Mouse (Mus musculus) forebrain, postnatal 0 days (tissue): Measurements from ENCODE around the gene Dnaaf1. TPM values are rescaled to one million over a fixed set of nuclear protein-coding genes. Genes with fewer than 3 reads are reported as not detected.

ENCODE experiments used
- ATAC-seq: fragments of 200-750 bp; cut with Nextera tagmentation; 2 replicates; pipeline ENCODE4 v1.8.0; 2017; ENCODE audit warnings: mild to moderate bottlenecking, moderate library complexity
- DNase-seq: peaks from one replicate; pipeline ENCODE4 v3.0.0-alpha.2; 2015
- H3K27ac ChIP-seq: fragments of 300-500 bp; sonication (generic); 2 replicates; pipeline ENCODE4 v1.5.1; 2014; ENCODE audit warnings: low read depth, mild to moderate bottlenecking, antibody characterized with exemption, low read length, moderate library complexity, mixed read lengths
- H3K27me3 ChIP-seq: fragments of 300-500 bp; sonication (generic); 2 replicates; pipeline ENCODE4 v1.6.1; 2014; ENCODE audit warnings: mild to moderate bottlenecking, low read length, mixed read lengths; ENCODE audit not compliant: insufficient read depth
- H3K36me3 ChIP-seq: fragments of 300-500 bp; sonication (generic); 2 replicates; pipeline ENCODE4 v1.6.1; 2014; ENCODE audit warnings: mild to moderate bottlenecking, moderate library complexity; ENCODE audit not compliant: insufficient read depth
- H3K4me1 ChIP-seq: fragments of 300-500 bp; sonication (generic); 2 replicates; pipeline ENCODE4 v1.6.1; 2014; ENCODE audit warnings: antibody characterized with exemption; ENCODE audit not compliant: insufficient read depth
- H3K4me2 ChIP-seq: fragments of 300-500 bp; sonication (generic); 2 replicates; pipeline ENCODE4 v1.6.1; 2014; ENCODE audit warnings: low read depth, mild to moderate bottlenecking, moderate library complexity
- H3K4me3 ChIP-seq: fragments of 300-500 bp; sonication (generic); 2 replicates; pipeline ENCODE4 v1.5.1; 2014; ENCODE audit warnings: low read depth, low read length, mixed read lengths
- H3K9ac ChIP-seq: fragments of 300-500 bp; sonication (generic); 2 replicates; pipeline ENCODE4 v1.6.1; 2014; ENCODE audit warnings: mild to moderate bottlenecking
- H3K9me3 ChIP-seq: fragments of 300-500 bp; sonication (generic); 2 replicates; pipeline ENCODE4 v1.6.1; 2016; ENCODE audit warnings: low read length
- CTCF ChIP-seq: sonication (generic); IDR thresholded peaks from 2 replicates; pipeline ENCODE4 v1.5.1; 2016; ENCODE audit warnings: antibody characterized with exemption, control low read depth, low read depth
- WGBS: fragments of 180-500 bp; shearing (Covaris S2); extraction: QIAGEN DNeasy Blood & Tissue Kit; methylation state at CpG from one replicate; pipeline ENCODE4 v1.1.7; 2014; 5-methylcytosine and 5-hydroxymethylcytosine counted together
- polyA plus RNA-seq: library from polyadenylated mRNA; unstranded; fragments of >200 nt; fragmentation: Nextera tagmentation; extraction: Ambion mirVana; gene quantifications from 2 replicates; pipeline ENCODE4 v1.2.1, GENCODE M21; 2015
- total RNA-seq: library from RNA; depleted of rRNA; stranded (reverse); fragments of >200 nt; gene quantifications from 2 replicates; pipeline ENCODE4 v1.2.3, GENCODE M21; 2014

The Dnaaf1 gene
- total and polyA plus RNA-seq, 2 experiments from 2014 or later, result 0.98 TPM; not detected in 1

DNA sequence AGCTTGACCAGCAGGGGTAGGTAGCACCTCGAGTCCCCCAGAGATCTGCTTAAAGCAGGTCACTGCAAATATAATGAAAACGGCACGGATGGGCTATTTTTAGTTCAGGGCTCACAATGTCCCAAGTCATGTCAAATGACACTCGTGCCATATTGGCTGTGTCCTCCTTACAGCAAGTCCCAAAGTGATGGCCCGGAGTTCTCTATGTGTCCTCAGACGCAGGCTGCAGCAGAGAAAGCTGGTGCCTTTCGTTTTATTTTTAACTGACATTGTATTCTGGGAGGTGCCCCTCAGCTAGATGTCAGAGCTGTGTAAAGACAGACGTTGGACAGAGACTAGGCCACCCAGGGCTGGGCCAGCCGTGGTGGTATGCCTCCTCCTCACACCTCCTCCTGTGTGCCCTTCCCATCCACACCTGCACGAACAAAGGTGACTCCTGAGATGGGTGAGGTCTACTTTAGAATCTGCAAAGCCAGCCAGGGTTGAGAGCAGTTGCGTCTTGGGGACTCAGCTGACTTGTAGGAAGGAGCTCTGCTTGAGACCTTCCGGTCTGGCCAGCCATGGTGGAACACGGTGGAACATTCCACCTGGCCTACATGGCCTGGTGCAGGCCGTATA, 45.9 kb downstream of the Dnaaf1 start:
- Histone ChIP-seq H3K27ac (no peak overlapping the region), H3K9ac (no peak overlapping the region), H3K4me2 (no peak overlapping the region), H3K36me3 (no peaks in the 10 kb centered on the region), H3K9me3 (no peaks in the 10 kb centered on the region), H3K27me3 (no peaks in the 10 kb centered on the region), H3K4me3 (no peak overlapping the region), H3K4me1 (no peaks in the 10 kb centered on the region)
- no peak for TF ChIP-seq CTCF
- no peak for DNase-seq
- no peak for ATAC-seq
- WGBS, result 85% methylated on average over 14 of the region's 14 CpGs

DNA sequence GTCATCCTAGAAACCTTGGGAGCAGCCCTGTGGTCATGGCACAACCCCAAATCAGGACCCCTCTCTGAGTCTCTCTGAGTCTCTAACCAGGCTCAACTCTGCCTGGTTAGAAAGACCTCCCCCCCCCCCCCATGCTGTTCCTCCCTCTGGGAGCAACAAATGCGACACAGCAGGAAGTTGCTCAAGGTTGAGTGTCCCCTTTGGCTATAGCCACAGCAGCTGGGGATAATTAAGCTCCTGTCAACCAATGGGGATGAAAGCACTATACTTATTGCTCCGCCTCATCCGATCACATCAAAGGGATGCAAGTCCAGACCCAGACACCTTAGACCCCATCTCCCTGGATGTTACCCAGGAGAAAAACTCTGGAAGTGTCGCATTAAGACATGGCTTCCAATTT, 47.5 kb downstream of the Dnaaf1 start:
- Histone ChIP-seq H3K4me2 (no peak overlapping the region), H3K9ac (no peak overlapping the region), H3K9me3 (no peaks in the 10 kb centered on the region), H3K27ac (no peak overlapping the region), H3K36me3 (no peaks in the 10 kb centered on the region), H3K4me3 (no peak overlapping the region), H3K27me3 (no peaks in the 10 kb centered on the region), H3K4me1 (no peaks in the 10 kb centered on the region)
- WGBS, result 59% methylated on average over 4 of the region's 4 CpGs
- TF ChIP-seq CTCF, result no peak
- no peak for DNase-seq
- no peak for ATAC-seq

DNA sequence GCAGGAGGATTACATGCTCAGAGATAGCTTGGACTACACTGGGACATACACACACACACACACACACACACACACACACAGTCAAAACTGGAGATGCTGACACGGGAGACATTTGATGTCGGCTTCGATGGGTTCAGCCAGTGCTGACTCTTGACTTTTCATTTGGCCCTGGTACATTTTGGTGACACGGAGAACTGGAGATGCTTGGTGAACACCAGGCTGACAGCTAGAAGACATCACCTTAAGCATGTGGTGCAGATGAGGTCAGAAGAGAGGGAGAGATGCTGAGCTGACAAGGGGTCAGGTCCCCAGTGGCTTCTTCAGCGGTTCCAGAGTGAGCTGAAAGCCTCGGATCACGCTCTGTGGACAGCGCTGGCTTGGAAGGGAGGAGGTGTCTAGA, 48.0 kb downstream of the Dnaaf1 start:
- no peak for TF ChIP-seq CTCF
- Histone ChIP-seq H3K36me3 (no peaks in the 10 kb centered on the region), H3K9ac (no peak overlapping the region), H3K4me1 (no peaks in the 10 kb centered on the region), H3K9me3 (no peaks in the 10 kb centered on the region), H3K27ac (no peak overlapping the region), H3K4me2 (no peak overlapping the region), H3K4me3 (no peak overlapping the region), H3K27me3 (no peaks in the 10 kb centered on the region)
- ATAC-seq (no peak), DNase-seq (no peak)
- 88% methylated on average over 8 of the region's 8 CpGs for WGBS

DNA sequence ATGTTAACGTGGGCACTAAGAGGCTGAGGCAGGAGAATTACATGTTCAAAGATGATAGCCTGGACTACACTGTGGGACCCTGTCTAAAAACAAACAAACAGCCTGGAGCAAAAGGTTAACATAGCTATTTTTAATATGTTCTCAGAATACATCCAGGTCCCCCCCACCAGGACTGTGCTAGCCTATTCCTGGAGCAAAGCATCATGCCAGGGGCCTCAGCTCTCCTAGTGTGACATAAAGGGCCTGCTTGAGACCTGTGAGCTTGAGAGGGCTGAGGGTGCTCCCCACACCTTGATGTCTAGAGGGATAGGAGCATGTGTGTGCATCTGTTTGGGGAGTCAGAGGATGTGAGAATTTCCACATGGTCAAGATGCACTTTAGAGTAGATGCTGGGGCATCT, 48.7 kb downstream of the Dnaaf1 start:
- Histone ChIP-seq H3K27ac (no peak overlapping the region), H3K4me3 (no peak overlapping the region), H3K9me3 (no peaks in the 10 kb centered on the region), H3K36me3 (no peaks in the 10 kb centered on the region), H3K4me1 (no peaks in the 10 kb centered on the region), H3K27me3 (no peaks in the 10 kb centered on the region), H3K9ac (no peak overlapping the region), H3K4me2 (no peak overlapping the region)
- DNase-seq (no peak), ATAC-seq (no peak)
- no peak for TF ChIP-seq CTCF
- 93% methylated on average over 1 of the region's 1 CpGs for WGBS

DNA sequence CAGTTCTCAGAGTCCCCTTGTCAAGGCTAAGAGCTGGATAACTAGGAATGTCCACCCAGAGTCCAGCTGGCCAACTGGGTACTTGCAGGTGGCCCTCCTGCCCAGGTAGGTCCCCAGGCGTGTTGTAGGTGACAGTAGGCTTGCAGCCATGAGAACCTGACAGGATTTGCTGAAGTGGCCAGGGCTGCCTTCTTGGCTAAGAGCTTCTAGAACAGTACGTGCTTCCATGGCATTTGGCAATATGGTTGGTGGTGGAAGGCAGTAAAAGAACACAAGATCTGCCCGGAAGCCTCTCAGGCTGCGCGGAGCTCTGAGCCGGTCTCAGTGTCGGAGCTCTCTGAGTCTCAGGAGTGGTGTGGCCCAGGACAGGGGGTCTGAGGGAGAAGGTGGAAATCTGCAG, 49.9 kb downstream of the Dnaaf1 start:
- Histone ChIP-seq H3K27ac (no peak overlapping the region), H3K4me2 (no peak overlapping the region), H3K27me3 (no peaks in the 10 kb centered on the region), H3K36me3 (no peaks in the 10 kb centered on the region), H3K4me1 (no peaks in the 10 kb centered on the region), H3K9me3 (no peaks in the 10 kb centered on the region), H3K4me3 (no peak overlapping the region), H3K9ac (no peak overlapping the region)
- DNase-seq (no peak), ATAC-seq (no peak)
- no peak for TF ChIP-seq CTCF
- 89% methylated on average over 7 of the region's 7 CpGs for WGBS

DNA sequence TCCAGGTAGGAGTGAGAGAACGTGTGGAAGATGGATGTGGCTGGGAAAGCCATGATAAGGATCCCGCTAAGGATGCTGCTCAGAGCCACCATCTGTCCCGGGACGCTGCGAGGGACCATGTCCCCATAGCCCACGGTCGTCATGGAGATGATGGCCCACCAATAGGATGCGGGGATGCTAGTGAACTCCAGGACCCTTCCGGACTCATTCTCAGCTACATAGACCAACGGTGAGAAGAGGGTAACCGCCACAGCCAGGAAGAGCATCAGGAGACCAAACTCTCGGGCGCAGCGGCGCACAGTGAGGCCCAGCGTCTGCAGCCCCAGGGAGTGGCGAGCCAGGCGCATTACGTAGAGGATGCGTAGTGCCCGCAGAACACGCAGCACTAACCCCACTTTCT, 50.8 kb downstream of the Dnaaf1 start:
- Histone ChIP-seq H3K36me3 (no peaks in the 10 kb centered on the region), H3K9me3 (no peaks in the 10 kb centered on the region), H3K27me3 (no peaks in the 10 kb centered on the region), H3K4me2 (no peak overlapping the region), H3K27ac (no peak overlapping the region), H3K9ac (no peak overlapping the region), H3K4me1 (no peaks in the 10 kb centered on the region), H3K4me3 (no peak overlapping the region)
- ATAC-seq, result no peak
- no peak for DNase-seq
- WGBS, result 83% methylated on average over 22 of the region's 22 CpGs
- no peak for TF ChIP-seq CTCF

DNA sequence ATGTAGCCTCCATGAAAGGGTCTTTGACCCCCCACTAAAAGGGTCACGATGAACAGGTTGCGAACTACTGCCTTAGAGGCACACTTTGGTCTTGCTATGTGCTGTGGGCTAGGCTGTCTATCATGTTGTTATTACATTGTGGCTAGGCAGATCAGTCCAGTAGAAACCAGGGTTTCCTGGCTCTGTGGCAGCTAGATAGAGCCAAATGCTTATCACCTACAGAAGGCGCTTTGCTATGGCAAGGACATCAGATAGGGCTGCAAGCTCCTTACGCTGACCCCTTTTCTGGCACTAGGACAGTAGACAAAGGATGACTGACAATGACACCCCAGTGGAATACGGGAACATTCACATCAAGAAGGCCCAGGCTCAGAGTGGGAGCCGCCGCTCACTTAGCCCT, 52.2 kb downstream of the Dnaaf1 start:
- DNase-seq (no peak), ATAC-seq (no peak)
- Histone ChIP-seq H3K9me3 (no peaks in the 10 kb centered on the region), H3K27ac (no peak overlapping the region), H3K4me3 (no peak overlapping the region), H3K27me3 (no peaks in the 10 kb centered on the region), H3K4me1 (no peaks in the 10 kb centered on the region), H3K4me2 (no peak overlapping the region), H3K36me3 (no peaks in the 10 kb centered on the region), H3K9ac (no peak overlapping the region)
- TF ChIP-seq CTCF, result no peak
- WGBS, result 80% methylated on average over 7 of the region's 7 CpGs
